Mouse (Mus musculus) hindbrain, embryonic 15.5 days (tissue): ENCODE measurements at regions not wholly inside any gene's neighbourhood (a gene's known extent, or its start where the extent isn't known, plus 50 kb on each side); places are given as distances from the start of the nearest gene placed in this dataset.
"Not testable (repeated sequence)": the region's sequence is repeated elsewhere in the genome, so short reads cannot be mapped to it uniquely, and the experiment has no call there.

Experiments used
- ATAC-seq: fragments of 200-750 bp; cut with Nextera tagmentation; 2 replicates; pipeline ENCODE4 v1.8.0; 2017; ENCODE audit warnings: low read depth, moderate number of reproducible peaks, moderate TSS enrichment; ENCODE audit not compliant: low FRiP score
- H3K27ac ChIP-seq: fragments of 300-500 bp; sonication (generic); replicated peaks from 2 replicates; pipeline ENCODE4 v1.5.1; 2015; ENCODE audit warnings: mild to moderate bottlenecking, inconsistent platforms
- H3K27me3 ChIP-seq: fragments of 300-500 bp; sonication (generic); 2 replicates; pipeline ENCODE4 v1.6.1; 2015; ENCODE audit warnings: control low read depth, inconsistent platforms
- H3K36me3 ChIP-seq: fragments of 300-500 bp; sonication (generic); 2 replicates; pipeline ENCODE4 v1.6.1; 2015; ENCODE audit warnings: control low read depth, inconsistent platforms
- H3K4me1 ChIP-seq: fragments of 300-500 bp; sonication (generic); replicated peaks from 2 replicates; pipeline ENCODE4 v1.6.1; 2015; ENCODE audit warnings: control low read depth, inconsistent platforms
- H3K4me2 ChIP-seq: fragments of 300-500 bp; sonication (generic); 2 replicates; pipeline ENCODE4 v1.6.1; 2015; ENCODE audit warnings: moderate library complexity, mild to moderate bottlenecking, inconsistent platforms
- H3K4me3 ChIP-seq: fragments of 300-500 bp; sonication (generic); 2 replicates; pipeline ENCODE4 v1.5.1; 2015; ENCODE audit warnings: mild to moderate bottlenecking, inconsistent platforms
- H3K9ac ChIP-seq: fragments of 300-500 bp; sonication (generic); 2 replicates; pipeline ENCODE4 v1.6.1; 2015; ENCODE audit warnings: inconsistent platforms
- H3K9me3 ChIP-seq: fragments of 300-500 bp; sonication (generic); 2 replicates; pipeline ENCODE4 v1.6.1; 2016; ENCODE audit warnings: control low read depth, inconsistent platforms
- WGBS: fragments of 180-500 bp; shearing (Covaris S2); methylation state at CpG from one replicate; pipeline ENCODE4 v1.1.7; 2015; 5-methylcytosine and 5-hydroxymethylcytosine counted together

DNA sequence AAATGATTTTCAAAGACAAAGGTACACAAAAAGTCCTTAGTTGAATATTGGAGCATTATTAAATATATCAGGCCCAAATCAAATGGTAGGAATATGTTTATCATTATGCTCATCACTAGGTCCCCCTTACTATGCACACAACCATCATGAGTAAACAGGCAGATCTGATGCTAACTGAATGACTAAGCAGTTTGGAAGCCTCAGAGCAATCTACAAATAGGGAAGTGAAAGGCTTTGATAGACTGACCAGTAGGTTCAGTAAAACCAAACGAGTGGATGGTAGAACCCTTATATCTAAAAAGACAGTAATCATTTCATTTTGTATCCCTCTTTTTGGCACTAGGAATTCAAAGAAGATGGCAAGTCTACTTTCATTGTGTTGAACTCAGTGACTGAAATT is 1039.5 kb upstream of the Gje1 start:
- WGBS, result 58% methylated on average over 1 of the region's 1 CpGs
- Histone ChIP-seq H3K27ac (no peak overlapping the region), H3K9ac (no peak overlapping the region), H3K9me3 (no peaks in the 10 kb centered on the region), H3K4me2 (no peak overlapping the region), H3K27me3 (no peaks in the 10 kb centered on the region), H3K4me1 (no peaks in the 10 kb centered on the region), H3K36me3 (no peaks in the 10 kb centered on the region), H3K4me3 (no peak overlapping the region)
- ATAC-seq, result no peak

DNA sequence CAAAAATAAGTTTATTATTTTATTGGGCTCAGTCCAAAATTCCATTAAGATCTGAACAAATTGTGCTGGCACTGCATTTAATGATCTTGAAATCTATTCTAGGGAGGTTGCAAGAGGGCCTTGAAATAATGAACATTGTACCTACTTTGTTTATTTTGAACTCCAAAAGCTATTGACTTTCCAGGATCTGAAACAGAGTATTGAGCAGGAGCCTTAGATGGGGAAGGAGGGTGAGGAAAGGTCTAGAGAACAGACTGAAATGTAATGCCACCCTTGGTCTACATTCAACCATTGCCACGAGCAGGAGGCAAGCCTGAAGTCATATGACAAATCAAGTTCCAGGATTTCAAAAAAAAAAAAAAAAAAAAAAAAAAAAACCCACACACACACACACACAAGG is 1028.9 kb upstream of the Gje1 start:
- H3K4me3 ChIP-seq, result no peak overlapping the region
- H3K9me3 ChIP-seq, result no peaks in the 10 kb centered on the region
- WGBS, result 74% methylated on average over 1 of the region's 1 CpGs
- H3K27me3 ChIP-seq, result no peaks in the 10 kb centered on the region
- H3K4me2 ChIP-seq, result no peak overlapping the region
- H3K36me3 ChIP-seq, result no peaks in the 10 kb centered on the region
- no peaks in the 10 kb centered on the region for H3K4me1 ChIP-seq
- no peak overlapping the region for H3K9ac ChIP-seq
- no peak overlapping the region for H3K27ac ChIP-seq
- ATAC-seq, result no peak

DNA sequence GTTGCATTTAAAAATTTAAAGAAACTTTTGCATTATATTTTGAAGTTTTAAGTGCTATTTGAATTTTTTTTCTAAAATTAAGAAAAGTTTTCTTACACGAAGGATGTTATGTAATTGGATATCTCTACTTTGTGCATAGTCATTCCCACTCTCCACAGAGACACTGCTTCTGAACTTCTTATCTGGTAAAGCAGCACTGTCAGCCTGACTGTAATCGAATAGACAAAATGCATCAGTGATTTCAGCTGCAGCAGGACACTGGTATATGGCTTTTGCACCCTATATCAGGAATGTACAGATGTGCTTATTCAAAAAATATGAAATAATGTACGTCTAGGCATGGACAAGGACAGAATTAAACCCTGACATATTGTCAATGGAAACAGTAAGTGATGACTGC is 1020.6 kb upstream of the Gje1 start:
- Histone ChIP-seq H3K27me3 (no peaks in the 10 kb centered on the region), H3K4me2 (no peak overlapping the region), H3K4me3 (no peak overlapping the region), H3K9me3 (no peaks in the 10 kb centered on the region), H3K9ac (no peak overlapping the region), H3K27ac (no peak overlapping the region), H3K4me1 (no peaks in the 10 kb centered on the region), H3K36me3 (no peaks in the 10 kb centered on the region)
- 85% methylated on average over 3 of the region's 3 CpGs for WGBS
- no peak for ATAC-seq

DNA sequence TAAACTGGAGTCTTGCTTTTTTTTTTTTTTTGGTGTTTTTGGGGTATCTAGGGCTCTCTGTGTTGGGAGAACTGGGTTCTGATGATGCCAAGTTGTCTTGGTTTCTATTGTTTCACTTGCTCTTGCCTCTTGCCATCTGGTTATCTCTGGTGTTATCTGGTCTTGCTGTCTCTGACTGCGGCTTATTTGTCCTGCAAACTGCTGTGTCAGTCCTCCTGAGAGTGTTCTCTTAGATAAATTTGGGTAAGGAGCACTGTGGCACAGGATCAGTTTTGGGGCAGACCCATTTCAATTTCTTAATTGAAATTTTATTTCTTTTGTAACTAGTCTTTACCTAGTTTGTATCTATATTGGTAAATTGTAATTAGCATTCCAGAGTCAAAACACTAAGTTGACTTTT is 1013.3 kb upstream of the Gje1 start:
- no peaks in the 10 kb centered on the region for H3K9me3 ChIP-seq
- H3K4me3 ChIP-seq, result no peak overlapping the region
- no peak overlapping the region for H3K4me2 ChIP-seq
- 89% methylated on average over 1 of the region's 1 CpGs for WGBS
- no peaks in the 10 kb centered on the region for H3K36me3 ChIP-seq
- no peak overlapping the region for H3K27ac ChIP-seq
- no peak for ATAC-seq
- H3K4me1 ChIP-seq, result no peaks in the 10 kb centered on the region
- H3K27me3 ChIP-seq, result no peaks in the 10 kb centered on the region
- no peak overlapping the region for H3K9ac ChIP-seq

DNA sequence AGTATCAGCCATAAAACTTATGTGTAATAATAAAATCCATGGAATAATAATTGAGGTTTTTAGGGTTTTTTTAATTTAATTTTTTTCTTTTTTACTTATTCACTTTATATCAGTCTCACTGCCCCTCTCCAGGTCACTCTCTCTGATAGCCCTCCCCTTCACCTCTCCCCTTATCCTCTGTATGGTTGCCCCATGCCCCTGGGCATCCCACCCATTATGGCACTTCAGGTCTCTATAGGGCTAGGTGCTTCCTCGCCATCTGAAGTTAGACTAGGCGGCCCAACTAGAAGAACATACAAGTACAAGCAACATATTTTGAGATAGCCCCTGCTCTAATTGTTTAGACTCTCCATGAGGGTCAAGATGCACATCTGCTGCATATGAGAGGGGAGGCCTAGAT is 979.9 kb upstream of the Gje1 start:
- 98% methylated on average over 2 of the region's 2 CpGs for WGBS
- H3K36me3 ChIP-seq, result no peaks in the 10 kb centered on the region
- H3K9me3 ChIP-seq, result no peaks in the 10 kb centered on the region

DNA sequence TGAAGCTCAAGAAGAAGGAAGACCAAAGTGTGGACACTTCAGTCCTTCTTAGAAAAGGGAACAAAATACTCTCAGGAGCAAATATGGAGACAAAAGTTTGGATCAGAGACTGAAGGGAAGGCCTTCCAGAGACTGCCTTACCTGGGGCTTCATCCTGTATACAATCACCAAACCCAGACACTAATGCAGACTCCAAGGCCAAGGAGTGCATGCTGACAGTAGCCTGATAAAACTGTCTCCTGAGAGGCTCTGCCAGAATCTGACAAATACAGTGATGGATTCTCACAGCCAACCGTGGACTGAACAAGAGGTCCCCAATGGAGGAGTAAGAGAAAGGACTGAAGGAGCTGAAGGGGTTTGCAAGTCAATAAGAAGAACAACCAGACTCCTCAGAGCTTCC is 979.0 kb upstream of the Gje1 start:
- ATAC-seq, result no peak
- Histone ChIP-seq H3K9ac (no peak overlapping the region), H3K4me3 (no peak overlapping the region), H3K4me2 (no peak overlapping the region), H3K27me3 (no peaks in the 10 kb centered on the region), H3K4me1 (no peaks in the 10 kb centered on the region), H3K9me3 (no peaks in the 10 kb centered on the region), H3K27ac (no peak overlapping the region), H3K36me3 (no peaks in the 10 kb centered on the region)
- WGBS, result 89% methylated on average over 1 of the region's 1 CpGs

More for the DNA sequence above, 979.9 kb upstream of the Gje1 start:
- ATAC-seq, result no peak
- Histone ChIP-seq H3K4me2 (no peak overlapping the region), H3K4me1 (no peaks in the 10 kb centered on the region), H3K27ac (no peak overlapping the region), H3K9ac (no peak overlapping the region), H3K4me3 (no peak overlapping the region), H3K27me3 (no peaks in the 10 kb centered on the region)

DNA sequence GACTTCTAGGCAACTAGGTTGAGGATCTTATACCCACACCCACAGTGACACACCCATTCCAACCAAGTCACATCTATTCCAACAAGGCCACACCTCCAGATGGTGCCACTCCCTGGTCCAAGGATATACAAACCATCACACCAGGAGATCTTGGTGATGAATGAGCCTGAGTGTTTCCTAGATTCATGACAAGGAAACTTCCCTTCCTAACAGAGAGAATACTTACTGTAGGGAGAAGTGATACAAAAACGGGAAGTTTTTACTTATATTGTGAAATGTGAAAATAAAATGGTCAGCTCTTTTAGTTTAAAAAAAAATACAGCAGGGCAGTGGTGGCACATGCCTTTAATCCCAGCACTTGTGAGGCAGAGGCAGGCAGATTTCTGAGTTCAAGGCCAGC is 953.6 kb upstream of the Gje1 start:
- WGBS, result 82% methylated on average over 1 of the region's 1 CpGs
- H3K4me3 ChIP-seq, ATAC-seq, H3K4me2 ChIP-seq, H3K36me3 ChIP-seq, H3K27me3 ChIP-seq, H3K4me1 ChIP-seq, H3K9ac ChIP-seq, H3K27ac ChIP-seq, H3K9me3 ChIP-seq: not testable (repeated sequence)
